Mouse (Mus musculus): Measurements from ENCODE around the gene Anapc13. TPM values are rescaled to one million over a fixed set of nuclear protein-coding genes. Genes with fewer than 3 reads are reported as not detected.
A peak's percentile ranks its signal among the peaks of the same experiment; 100 is the strongest.

Anapc13 gene
- polyA plus RNA-seq (2012; rRNA removed) = 145 and 170 TPM in 2 replicates

DNA sequence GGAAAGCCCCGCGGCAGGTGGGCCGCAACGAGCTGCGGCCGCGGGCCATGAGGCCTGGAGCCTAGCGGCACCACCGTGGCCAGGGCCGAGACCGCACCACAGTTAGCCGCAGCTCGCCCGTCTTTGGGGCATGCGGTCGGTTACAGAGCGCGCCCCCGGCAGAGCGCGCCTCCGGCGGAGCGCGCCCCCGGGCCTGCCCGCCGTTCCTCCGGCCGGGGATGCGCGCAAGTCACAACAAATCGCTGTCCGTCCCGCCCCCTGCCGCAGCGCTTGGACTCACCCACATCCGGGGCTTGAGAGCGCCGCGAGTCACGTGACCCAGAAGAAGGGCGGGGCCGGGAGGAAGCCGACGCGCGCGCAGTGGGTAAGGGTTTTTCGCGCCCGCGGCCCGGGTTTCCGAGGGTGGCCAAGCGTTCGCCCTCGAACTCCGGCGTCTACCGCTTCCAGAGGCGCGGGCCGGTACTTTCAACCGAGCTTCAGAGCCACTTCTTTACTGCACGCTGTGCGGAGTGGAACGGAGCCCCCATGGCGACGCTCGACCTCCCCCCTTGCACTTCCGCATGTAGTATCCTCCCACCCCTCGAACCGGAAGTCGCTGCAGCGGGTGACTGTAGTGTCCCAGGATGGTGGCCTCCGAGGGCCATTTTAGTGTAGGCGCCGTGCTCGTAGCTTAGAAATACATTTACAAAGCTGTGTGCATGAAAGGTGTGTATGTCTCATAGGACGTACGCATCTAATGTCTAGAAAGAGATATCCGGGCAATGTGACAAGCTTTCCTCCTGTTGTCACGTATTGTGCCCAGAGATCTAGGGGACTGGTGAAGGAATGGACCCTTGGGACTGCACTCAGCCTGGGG lies at the start of gene Anapc13, which contains the start of gene Cep63:
Anapc13 (plus strand) TSS at position 314 of the 856 bp plus-strand sequence.
Cep63 (minus strand) TSS at position 552 of the 856 bp plus-strand sequence.
- Histone ChIP-seq H3K4me1 (ENCODE audit: control insufficient read depth, insufficient read depth, low read length) (peaks cover 5% of the 10 kb centered on the region), H3K4me3 (ENCODE audit: insufficient read depth, low read length) (peak within 1 kb of the TSS; percentile 54), H3K27ac (ENCODE audit: insufficient read depth, low read length) (peak within 1 kb of the TSS; percentile 92)
- TF ChIP-seq POLR2A (IDR thresholded peaks at IDR 0.05; ENCODE audit: extremely low read depth, insufficient read depth, low read length) (peak; percentile 45), CTCF (IDR thresholded peaks at IDR 0.05; ENCODE audit: extremely low read depth, insufficient read depth, low read length) (no peak)

DNA sequence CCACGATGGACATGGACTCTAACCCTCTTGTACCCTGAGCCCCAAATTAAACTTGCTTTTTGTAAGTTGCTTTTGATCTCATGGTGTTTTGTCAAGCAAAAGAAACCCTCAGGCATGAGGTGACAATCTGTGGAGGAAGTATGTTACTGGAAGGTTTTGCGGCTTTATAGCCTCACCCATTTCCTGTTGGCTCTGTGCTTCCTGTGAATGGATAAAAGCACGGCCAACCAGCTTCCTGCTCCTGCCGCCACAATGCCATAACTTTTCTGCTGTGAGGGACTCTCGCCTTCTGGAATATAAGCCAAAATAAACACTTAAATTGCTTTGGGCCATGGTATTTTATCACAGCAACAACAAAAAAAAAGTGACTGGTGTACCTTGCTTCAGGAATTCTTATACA lies 48.6 kb upstream of the Anapc13 start:
- TF ChIP-seq POLR2A (IDR thresholded peaks at IDR 0.05; ENCODE audit: extremely low read depth, insufficient read depth, low read length) (no peak), CTCF (IDR thresholded peaks at IDR 0.05; ENCODE audit: extremely low read depth, insufficient read depth, low read length) (no peak)
- Histone ChIP-seq H3K4me1 (ENCODE audit: control insufficient read depth, insufficient read depth, low read length) (peaks cover 3% of the 10 kb centered on the region; the same call in 1 of the 2 replicates), H3K4me3 (ENCODE audit: insufficient read depth, low read length) (no peak overlapping the region), H3K27ac (ENCODE audit: insufficient read depth, low read length) (no peak overlapping the region)

DNA sequence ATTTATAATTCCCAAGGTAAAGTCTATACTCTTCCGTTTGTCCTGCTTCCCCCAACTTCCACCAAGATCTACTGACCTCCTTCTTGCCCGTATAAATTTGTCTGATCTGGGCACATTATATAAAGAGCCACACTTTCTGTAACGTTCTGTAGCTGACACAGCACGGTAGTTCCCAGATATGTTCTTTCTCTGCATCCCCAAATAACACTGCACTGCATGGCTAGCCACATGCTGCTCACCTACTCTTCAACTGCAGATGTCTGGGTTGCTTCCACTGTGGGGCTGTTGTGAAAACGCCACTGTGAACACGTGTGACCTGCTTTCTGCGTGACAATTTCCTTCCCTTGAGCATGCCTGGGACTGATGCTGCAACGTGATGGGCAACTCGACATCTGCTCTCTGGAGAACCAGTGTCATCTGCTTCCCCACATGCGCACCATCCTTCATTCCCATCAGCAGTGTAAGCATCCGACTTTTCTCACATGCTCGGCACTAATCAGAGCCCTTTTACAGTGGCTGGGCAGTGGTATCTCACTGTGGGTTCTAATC lies 44.1 kb upstream of the Anapc13 start:
- H3K27ac ChIP-seq (ENCODE audit: insufficient read depth, low read length) = no peak overlapping the region
- TF ChIP-seq POLR2A (IDR thresholded peaks at IDR 0.05; ENCODE audit: extremely low read depth, insufficient read depth, low read length) = no peak
- no peak for TF ChIP-seq CTCF (IDR thresholded peaks at IDR 0.05; ENCODE audit: extremely low read depth, insufficient read depth, low read length)
- H3K4me3 ChIP-seq (ENCODE audit: insufficient read depth, low read length) = no peak overlapping the region
- peaks cover 3% of the 10 kb centered on the region; the same call in 1 of the 2 replicates for H3K4me1 ChIP-seq (ENCODE audit: control insufficient read depth, insufficient read depth, low read length)

DNA sequence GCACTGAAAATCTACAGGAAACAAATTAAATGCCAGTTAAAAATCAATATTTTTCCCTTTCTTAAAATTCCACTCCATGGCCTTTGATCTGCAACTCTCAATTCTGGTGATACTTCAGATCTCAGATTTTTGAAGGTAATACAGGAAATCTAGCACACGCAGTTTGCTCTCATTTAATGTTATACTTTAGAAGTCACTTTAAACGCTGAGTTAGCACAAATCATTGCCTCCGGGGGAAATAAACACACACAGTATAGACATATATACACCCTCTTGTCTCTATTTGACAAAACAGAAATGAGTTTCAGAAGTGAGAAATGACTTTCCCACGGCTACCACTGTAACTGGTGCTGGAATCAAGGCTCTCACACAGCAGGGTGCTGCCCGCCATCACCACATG lies 38.7 kb upstream of the Anapc13 start:
- TF ChIP-seq CTCF (IDR thresholded peaks at IDR 0.05; ENCODE audit: extremely low read depth, insufficient read depth, low read length) (no peak), POLR2A (IDR thresholded peaks at IDR 0.05; ENCODE audit: extremely low read depth, insufficient read depth, low read length) (no peak)
- no peak overlapping the region for H3K4me3 ChIP-seq (ENCODE audit: insufficient read depth, low read length)
- no peak overlapping the region for H3K27ac ChIP-seq (ENCODE audit: insufficient read depth, low read length)
- no peaks in the 10 kb centered on the region for H3K4me1 ChIP-seq (ENCODE audit: control insufficient read depth, insufficient read depth, low read length)

DNA sequence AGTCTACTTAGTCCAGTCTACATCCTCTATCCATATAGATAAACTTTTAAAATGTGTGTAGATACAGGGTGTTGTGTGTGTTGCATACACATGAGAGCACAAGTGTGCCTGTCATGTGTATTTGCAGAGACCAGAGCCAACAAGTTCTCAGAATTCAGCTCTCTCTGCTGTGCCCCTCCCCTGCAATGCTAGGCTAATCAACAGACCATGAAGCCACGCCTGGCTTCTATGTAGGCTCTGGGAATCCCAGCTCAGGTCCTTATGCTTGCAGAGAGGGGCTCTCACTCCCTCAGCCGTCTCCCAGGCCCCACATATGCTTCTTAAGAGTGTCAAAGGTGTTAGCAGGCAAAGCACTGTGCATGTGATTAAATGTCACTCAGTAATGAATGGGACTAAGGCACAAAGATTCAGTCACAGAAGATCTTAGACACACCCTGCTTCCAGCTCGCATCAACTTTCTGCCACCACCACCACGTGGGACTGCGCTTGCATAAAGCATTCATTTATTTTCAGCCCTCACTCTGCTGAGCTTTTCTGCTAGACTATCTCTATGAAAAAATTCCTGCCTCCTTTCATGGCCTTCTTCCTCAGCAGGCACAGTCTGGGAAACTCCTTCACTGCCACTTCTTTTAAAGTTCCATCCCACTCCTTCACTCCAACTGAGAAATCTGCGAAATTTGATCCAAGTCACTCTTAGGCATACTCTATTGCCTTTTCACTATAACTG lies 31.3 kb upstream of the Anapc13 start:
- peak overlapping the region; percentile 17; the same call in 1 of the 2 replicates for H3K27ac ChIP-seq (ENCODE audit: insufficient read depth, low read length)
- no peak overlapping the region for H3K4me3 ChIP-seq (ENCODE audit: insufficient read depth, low read length)
- TF ChIP-seq CTCF (IDR thresholded peaks at IDR 0.05; ENCODE audit: extremely low read depth, insufficient read depth, low read length) (no peak), POLR2A (IDR thresholded peaks at IDR 0.05; ENCODE audit: extremely low read depth, insufficient read depth, low read length) (no peak)
- peaks cover 7% of the 10 kb centered on the region for H3K4me1 ChIP-seq (ENCODE audit: control insufficient read depth, insufficient read depth, low read length)

DNA sequence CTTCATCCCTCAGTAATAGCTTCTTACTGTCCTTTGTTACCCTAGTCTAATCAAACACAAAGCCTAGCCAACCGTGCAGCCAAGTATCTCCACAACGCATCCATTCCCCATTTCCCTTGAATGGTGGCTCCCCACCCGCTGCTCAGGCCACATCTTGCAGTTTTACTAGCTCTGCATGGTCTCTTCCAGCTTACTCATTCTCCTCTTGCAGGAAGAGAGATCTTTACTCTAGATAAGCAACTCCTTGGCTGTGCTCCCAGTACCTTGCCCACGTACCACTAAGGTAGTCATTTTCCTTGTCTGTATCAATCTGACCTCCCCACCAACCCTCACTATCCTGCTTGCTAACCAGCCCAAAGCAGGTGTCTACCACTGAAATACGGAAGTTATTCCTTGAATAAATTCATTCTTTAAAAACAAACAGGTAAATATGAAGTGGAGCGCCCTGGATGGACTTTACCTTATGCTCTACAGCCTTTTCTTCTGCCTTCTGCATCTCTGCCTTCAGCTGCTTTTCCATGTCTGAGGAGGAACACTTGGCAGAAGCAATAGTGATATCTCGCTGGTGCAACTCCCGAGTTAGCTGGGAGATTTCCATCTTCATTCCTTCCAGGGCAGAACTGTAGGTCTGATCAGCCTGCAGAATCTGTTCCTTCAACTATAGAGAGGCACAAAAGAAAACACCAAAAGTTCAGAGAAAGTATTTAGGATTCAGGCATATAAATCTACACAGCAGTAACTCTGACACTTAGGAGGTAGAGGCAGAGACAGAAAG lies 30.2 kb upstream of the Anapc13 start:
- Histone ChIP-seq H3K4me1 (ENCODE audit: control insufficient read depth, insufficient read depth, low read length) (peaks cover 7% of the 10 kb centered on the region), H3K27ac (ENCODE audit: insufficient read depth, low read length) (no peak overlapping the region), H3K4me3 (ENCODE audit: insufficient read depth, low read length) (no peak overlapping the region)
- TF ChIP-seq POLR2A (IDR thresholded peaks at IDR 0.05; ENCODE audit: extremely low read depth, insufficient read depth, low read length) (no peak), CTCF (IDR thresholded peaks at IDR 0.05; ENCODE audit: extremely low read depth, insufficient read depth, low read length) (no peak)

DNA sequence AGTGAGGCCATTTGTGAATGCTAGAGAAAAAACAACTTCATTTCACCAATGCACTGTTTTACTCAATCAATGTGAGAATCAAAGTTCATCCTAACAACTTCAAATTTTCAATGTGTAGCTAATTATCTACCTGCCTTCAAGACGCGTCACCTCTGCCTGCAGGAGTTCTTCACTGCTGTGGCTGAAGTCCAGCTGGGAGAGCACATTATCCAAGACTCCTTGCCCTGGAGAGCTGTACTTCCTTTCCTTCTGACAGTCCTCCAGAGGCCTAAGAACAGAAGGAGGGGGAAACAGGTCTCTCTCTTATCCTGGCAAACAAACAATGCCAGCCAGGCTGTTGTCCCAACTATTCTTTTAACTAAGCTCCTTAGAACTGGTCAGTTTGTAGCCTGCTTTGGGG lies 24.9 kb upstream of the Anapc13 start:
- no peak for TF ChIP-seq CTCF (IDR thresholded peaks at IDR 0.05; ENCODE audit: extremely low read depth, insufficient read depth, low read length)

DNA sequence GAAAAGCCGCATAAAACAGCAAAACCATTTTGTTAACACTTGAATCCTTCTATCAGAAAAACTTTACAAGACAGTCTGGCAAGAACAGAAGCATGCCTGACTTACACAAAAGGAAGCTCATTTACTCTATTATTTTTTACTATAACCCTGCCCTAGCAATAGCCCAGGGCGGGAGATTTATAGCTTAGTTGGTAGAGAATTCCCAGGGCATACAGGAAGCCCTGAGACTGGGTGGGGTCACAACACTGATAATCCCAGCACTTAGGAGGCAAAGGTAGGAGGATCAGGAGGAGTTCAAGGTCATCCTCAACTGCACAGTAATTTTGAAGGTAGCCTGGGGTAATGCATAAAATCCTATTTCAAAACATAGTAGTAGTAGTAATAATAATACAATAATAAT lies 24.4 kb upstream of the Anapc13 start:
- no peaks in the 10 kb centered on the region for H3K4me1 ChIP-seq (ENCODE audit: control insufficient read depth, insufficient read depth, low read length)
- TF ChIP-seq POLR2A (IDR thresholded peaks at IDR 0.05; ENCODE audit: extremely low read depth, insufficient read depth, low read length) = no peak
- TF ChIP-seq CTCF (IDR thresholded peaks at IDR 0.05; ENCODE audit: extremely low read depth, insufficient read depth, low read length) = no peak
- no peak overlapping the region for H3K27ac ChIP-seq (ENCODE audit: insufficient read depth, low read length)
- no peak overlapping the region for H3K4me3 ChIP-seq (ENCODE audit: insufficient read depth, low read length)

More for the DNA sequence above, 24.9 kb upstream of the Anapc13 start:
- no peak overlapping the region for H3K4me3 ChIP-seq (ENCODE audit: insufficient read depth, low read length)
- H3K4me1 ChIP-seq (ENCODE audit: control insufficient read depth, insufficient read depth, low read length) = no peaks in the 10 kb centered on the region
- no peak overlapping the region for H3K27ac ChIP-seq (ENCODE audit: insufficient read depth, low read length)

GRCm38 (mm10) chr9:102605162-102605561 lies 20.9 kb upstream of the Anapc13 start:
- no peak overlapping the region for H3K4me3 ChIP-seq (ENCODE audit: insufficient read depth, low read length)
- no peak overlapping the region for H3K27ac ChIP-seq (ENCODE audit: insufficient read depth, low read length)
- no peaks in the 10 kb centered on the region for H3K4me1 ChIP-seq (ENCODE audit: control insufficient read depth, insufficient read depth, low read length)
- TF ChIP-seq CTCF (IDR thresholded peaks at IDR 0.05; ENCODE audit: extremely low read depth, insufficient read depth, low read length) (no peak), POLR2A (IDR thresholded peaks at IDR 0.05; ENCODE audit: extremely low read depth, insufficient read depth, low read length) (no peak)

Data from cortical plate, adult 2 months (tissue).